Mouse (Mus musculus): ENCODE data around the gene Acta1.

DNA sequence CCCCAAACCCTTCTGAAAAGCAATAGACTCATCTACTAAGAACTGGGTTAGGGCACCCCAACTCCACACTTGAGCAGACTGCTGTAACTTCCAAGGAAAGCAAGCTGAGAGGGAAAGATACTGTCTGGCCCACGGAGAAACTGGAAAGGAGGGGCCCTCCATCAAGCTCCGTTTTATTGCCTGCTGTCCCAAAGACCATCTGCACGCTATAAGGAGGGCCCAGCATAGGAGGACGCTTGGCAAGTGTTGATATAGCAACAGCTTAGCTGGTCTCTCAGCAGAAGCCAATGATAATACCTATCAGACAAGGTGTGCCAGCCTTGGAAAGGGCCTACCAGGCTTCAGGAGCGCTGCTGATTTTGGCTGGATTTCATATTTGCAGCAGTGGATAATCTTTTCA lies 43.0 kb downstream of the Acta1 start:
- TF ChIP-seq POLR2A (IDR thresholded peaks at IDR 0.05; ENCODE audit: low read depth, low read length) (no peak), CTCF (IDR thresholded peaks at IDR 0.05; ENCODE audit: extremely low read depth, insufficient read length, insufficient replicate concordance, low read depth, low read length) (no peak)
